Mouse (Mus musculus) kidney, adult 2 months (tissue): ENCODE results near the gene Olfr763. TPM values are rescaled to one million over a fixed set of nuclear protein-coding genes. Genes with fewer than 3 reads are reported as not detected.
"Not testable (repeated sequence)": the region's sequence is repeated elsewhere in the genome, so short reads cannot be mapped to it uniquely, and the experiment has no call there.

Experiments used
- DNase-seq: peaks from one replicate; pipeline ENCODE4 v3.0.0; 2021
- H3K27ac ChIP-seq: fragments of 200-500 bp; 2 replicates; pipeline ENCODE4 v1.5.1; 2012; ENCODE audit warnings: low read depth, low read length, control low read depth, inconsistent platforms; ENCODE audit not compliant: insufficient read depth
- H3K27me3 ChIP-seq: fragments of 200-500 bp; replicated peaks from 2 replicates; pipeline ENCODE4 v1.6.1; 2012; ENCODE audit warnings: mild to moderate bottlenecking, moderate library complexity, low read length, inconsistent platforms; ENCODE audit not compliant: control insufficient read depth, insufficient read depth
- H3K36me3 ChIP-seq: fragments of 200-500 bp; 2 replicates; pipeline ENCODE4 v1.6.1; 2012; ENCODE audit warnings: mild to moderate bottlenecking, moderate library complexity, low read length, inconsistent platforms; ENCODE audit not compliant: control insufficient read depth, insufficient read depth
- H3K4me1 ChIP-seq: fragments of 200-500 bp; 2 replicates; pipeline ENCODE4 v1.6.1; 2011; ENCODE audit warnings: low read length; ENCODE audit not compliant: control insufficient read depth, insufficient read depth
- H3K4me3 ChIP-seq: fragments of 200-500 bp; 2 replicates; pipeline ENCODE4 v1.5.1; 2011; ENCODE audit warnings: mild to moderate bottlenecking, low read depth, low read length, control low read depth; ENCODE audit not compliant: insufficient read depth
- CTCF ChIP-seq: fragments of 200-500 bp; conservative IDR thresholded peaks from 2 replicates; pipeline ENCODE4 v1.5.1; 2011; ENCODE audit warnings: low read depth, mild to moderate bottlenecking, control low read depth, low read length, moderate library complexity, mixed read lengths; ENCODE audit not compliant: insufficient read depth, insufficient read length
- POLR2A ChIP-seq: fragments of 200-500 bp; IDR thresholded peaks from one replicate; pipeline ENCODE4 v1.6.1; 2011; ENCODE audit warnings: low read depth, low read length, control low read depth
- WGBS: fragments of 180-500 bp; shearing (Covaris S2); methylation state at CpG from one replicate; pipeline ENCODE4 v1.1.7; 2018; 5-methylcytosine and 5-hydroxymethylcytosine counted together
- polyA plus RNA-seq: library from polyadenylated mRNA; depleted of rRNA; stranded (reverse); fragments of >200 nt; gene quantifications from 2 replicates; pipeline ENCODE4 v1.2.3, GENCODE M21; 2012

Gene Olfr763
- polyA plus RNA-seq, 1 experiment, result not detected

GRCm38 (mm10) chr10:129004032-129004920 is 6.3 kb upstream of the Olfr763 start:
- no peak overlapping the region for H3K4me3 ChIP-seq
- 87% methylated on average over 14 of the region's 14 CpGs for WGBS
- DNase-seq, result no peak
- no peaks in the 10 kb centered on the region for H3K4me1 ChIP-seq
- TF ChIP-seq POLR2A, result no peak
- TF ChIP-seq CTCF, result no peak
- no peak overlapping the region for H3K27ac ChIP-seq
- H3K27me3 ChIP-seq, result no peaks in the 10 kb centered on the region
- no peaks in the 10 kb centered on the region for H3K36me3 ChIP-seq

- H3K27ac ChIP-seq, H3K4me3 ChIP-seq, H3K36me3 ChIP-seq, H3K27me3 ChIP-seq, H3K4me1 ChIP-seq, DNase-seq: not testable (repeated sequence)
- WGBS, result 40% methylated on average over 2 of the region's 5 CpGs
These were observed 920 bp downstream of the Olfr763 start for GRCm38 (mm10) chr10:129011511-129011910.

- TF ChIP-seq CTCF (no peak), POLR2A (no peak)
- peak; percentile 11 for DNase-seq
- Histone ChIP-seq H3K36me3 (no peaks in the 10 kb centered on the region), H3K27me3 (no peaks in the 10 kb centered on the region), H3K4me3 (no peak overlapping the region), H3K27ac (no peak overlapping the region), H3K4me1 (no peaks in the 10 kb centered on the region)
These were observed 3.9 kb downstream of the Olfr763 start for GRCm38 (mm10) chr10:129014477-129014876.

- TF ChIP-seq CTCF (no peak), POLR2A (no peak)
- Histone ChIP-seq H3K27ac (no peak overlapping the region), H3K36me3 (no peaks in the 10 kb centered on the region), H3K4me1 (no peaks in the 10 kb centered on the region), H3K4me3 (no peak overlapping the region), H3K27me3 (no peaks in the 10 kb centered on the region)
- no peak for DNase-seq
These were observed 12.7 kb downstream of the Olfr763 start for GRCm38 (mm10) chr10:129023319-129023718.

GRCm38 (mm10) chr10:129026018-129026662 is 15.5 kb downstream of the Olfr763 start:
- Histone ChIP-seq H3K27me3 (no peaks in the 10 kb centered on the region), H3K4me1 (no peaks in the 10 kb centered on the region)
- TF ChIP-seq POLR2A (no peak), CTCF (peak; percentile 34)

GRCm38 (mm10) chr10:129028343-129028742 is 17.8 kb downstream of the Olfr763 start:
- 20% methylated on average over 2 of the region's 2 CpGs for WGBS

More at GRCm38 (mm10) chr10:129026018-129026662, 15.5 kb downstream of the Olfr763 start:
- DNase-seq, result peak; percentile 37
- H3K4me3 ChIP-seq, result no peak overlapping the region
- H3K36me3 ChIP-seq, result no peaks in the 10 kb centered on the region
- no peak overlapping the region for H3K27ac ChIP-seq
- WGBS, result 63% methylated on average over 3 of the region's 3 CpGs

GRCm38 (mm10) chr10:129039796-129040195 is 29.2 kb downstream of the Olfr763 start, which contains the start of gene Olfr764-ps1:
Olfr764-ps1 (minus strand) TSS chr10:129039896.
- no peak within 1 kb of the TSS for H3K4me3 ChIP-seq
- H3K4me1 ChIP-seq, result no peaks in the 10 kb centered on the region
- no peak within 1 kb of the TSS for H3K27ac ChIP-seq
- no peaks in the 10 kb centered on the region for H3K27me3 ChIP-seq
- WGBS, result 76% methylated on average over 3 of the region's 3 CpGs
- TF ChIP-seq POLR2A (no peak), CTCF (no peak)
- DNase-seq, result no peak
- no peaks in the 10 kb centered on the region for H3K36me3 ChIP-seq

More at GRCm38 (mm10) chr10:129028343-129028742, 17.8 kb downstream of the Olfr763 start:
- Histone ChIP-seq H3K4me1 (no peaks in the 10 kb centered on the region), H3K27me3 (no peaks in the 10 kb centered on the region), H3K27ac (no peak overlapping the region), H3K36me3 (no peaks in the 10 kb centered on the region), H3K4me3 (no peak overlapping the region)
- no peak for DNase-seq
- TF ChIP-seq POLR2A, result no peak

- not testable (repeated sequence) for H3K4me3 ChIP-seq, H3K27me3 ChIP-seq, H3K27ac ChIP-seq, H3K36me3 ChIP-seq, DNase-seq, H3K4me1 ChIP-seq
These were observed 39.3 kb downstream of the Olfr763 start, which contains the start of gene Olfr765 for GRCm38 (mm10) chr10:129049898-129050297. Olfr765 (minus strand) TSS chr10:129049998.
